Mouse (Mus musculus) urinary bladder, postnatal 25 days (tissue): Measurements from ENCODE around the gene Slc38a5.

ENCODE experiments used
- DNase-seq: peaks from one replicate; pipeline ENCODE4 v3.0.0; 2022; ENCODE audit warnings: low spot score

Slc38a5 gene

GRCm38 (mm10) chrX:8314905-8315304, 44.0 kb downstream of the Slc38a5 start:
- peak; percentile 16 for DNase-seq

GRCm38 (mm10) chrX:8327124-8327523, 56.2 kb downstream of the Slc38a5 start, which contains the start of gene Ssxb10:
TSS of gene Ssxb10 (plus strand) at chrX:8327424.
- DNase-seq = no peak
